Mouse (Mus musculus) limb, embryonic 15.5 days (tissue): ENCODE measurements around the gene Fkbpl. TPM values are rescaled to one million over a fixed set of nuclear protein-coding genes. Genes with fewer than 3 reads are reported as not detected.

Source experiments
- ATAC-seq: fragments of 200-750 bp; cut with Nextera tagmentation; 2 replicates; pipeline ENCODE4 v1.8.0; 2017; ENCODE audit warnings: low read depth, moderate TSS enrichment; ENCODE audit not compliant: insufficient number of reproducible peaks, low FRiP score, low TSS enrichment
- H3K27ac ChIP-seq: fragments of 300-500 bp; sonication (generic); 2 replicates; pipeline ENCODE4 v1.5.1; 2015; ENCODE audit warnings: moderate library complexity, mild to moderate bottlenecking, inconsistent platforms
- H3K27me3 ChIP-seq: fragments of 300-500 bp; sonication (generic); 2 replicates; pipeline ENCODE4 v1.6.1; 2015; ENCODE audit warnings: inconsistent platforms
- H3K36me3 ChIP-seq: fragments of 300-500 bp; sonication (generic); 2 replicates; pipeline ENCODE4 v1.6.1; 2015; ENCODE audit warnings: inconsistent platforms
- H3K4me1 ChIP-seq: fragments of 300-500 bp; sonication (generic); 2 replicates; pipeline ENCODE4 v1.6.1; 2015; ENCODE audit warnings: inconsistent platforms
- H3K4me2 ChIP-seq: fragments of 300-500 bp; sonication (generic); 2 replicates; pipeline ENCODE4 v1.6.1; 2015; ENCODE audit warnings: mild to moderate bottlenecking, inconsistent platforms
- H3K4me3 ChIP-seq: fragments of 300-500 bp; sonication (generic); 2 replicates; pipeline ENCODE4 v1.5.1; 2015; ENCODE audit warnings: mild to moderate bottlenecking, inconsistent platforms
- H3K9ac ChIP-seq: fragments of 300-500 bp; sonication (generic); 2 replicates; pipeline ENCODE4 v1.6.1; 2015; ENCODE audit warnings: inconsistent platforms
- H3K9me3 ChIP-seq: fragments of 300-500 bp; sonication (generic); 2 replicates; pipeline ENCODE4 v1.6.1; 2016; ENCODE audit warnings: inconsistent platforms
- WGBS: fragments of 180-500 bp; shearing (Covaris S2); methylation state at CpG from one replicate; pipeline ENCODE4 v1.1.7; 2015; 5-methylcytosine and 5-hydroxymethylcytosine counted together
- polyA plus RNA-seq: library from polyadenylated mRNA; unstranded; fragments of >200 nt; fragmentation: Nextera tagmentation; extraction: Ambion mirVana; gene quantifications from 2 replicates; pipeline ENCODE4 v1.2.1, GENCODE M21; 2015

The Fkbpl gene
- polyA plus RNA-seq, 1 experiment from 2014 or later, result 15.5 TPM

GRCm38 (mm10) chr17:34659897-34660214 lies 15.3 kb downstream of the Fkbpl start:
- 72% methylated on average over 3 of the region's 3 CpGs for WGBS
- no peak for ATAC-seq
- peaks cover 35% of the 10 kb centered on the region for H3K4me1 ChIP-seq
- no peaks in the 10 kb centered on the region for H3K36me3 ChIP-seq
- H3K9me3 ChIP-seq, result no peaks in the 10 kb centered on the region
- peaks cover 56% of the 10 kb centered on the region for H3K27me3 ChIP-seq
- no peak overlapping the region for H3K9ac ChIP-seq
- H3K4me2 ChIP-seq, result no peak overlapping the region
- no peak overlapping the region for H3K27ac ChIP-seq
- H3K4me3 ChIP-seq, result no peak overlapping the region

- WGBS, result 31% methylated on average over 11 of the region's 11 CpGs
- H3K4me3 ChIP-seq, result peak overlapping the region; percentile 20
These were observed 15.8 kb downstream of the Fkbpl start for GRCm38 (mm10) chr17:34660259-34660820.

DNA sequence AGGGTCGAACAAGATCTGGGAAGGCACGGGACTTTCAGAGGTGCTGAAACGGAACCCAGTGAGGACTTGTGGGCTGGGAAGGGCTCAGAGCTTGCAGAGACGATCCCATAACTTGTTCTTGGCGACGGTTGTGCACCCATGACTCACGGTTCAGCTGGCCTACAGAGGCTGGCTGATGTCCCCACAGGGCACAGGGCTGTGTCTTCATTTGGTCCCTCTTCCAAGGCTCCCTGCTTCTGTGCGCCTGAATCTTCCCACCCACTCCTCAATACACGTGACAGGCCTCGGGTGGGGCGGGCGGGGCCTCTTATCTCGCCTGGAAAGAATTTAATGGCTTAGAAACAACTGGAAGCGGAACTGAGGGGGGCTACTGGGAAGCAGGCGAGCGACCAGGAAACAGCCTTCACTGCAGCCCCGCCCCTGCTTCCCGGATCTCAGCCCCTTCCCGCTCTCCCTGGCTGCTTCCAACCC lies 16.6 kb downstream of the Fkbpl start:
- 4% methylated on average over 19 of the region's 19 CpGs for WGBS
- Histone ChIP-seq H3K9me3 (no peaks in the 10 kb centered on the region), H3K27me3 (peaks cover 61% of the 10 kb centered on the region), H3K4me2 (peak overlapping the region; percentile 41), H3K36me3 (no peaks in the 10 kb centered on the region), H3K4me1 (peaks cover 24% of the 10 kb centered on the region), H3K9ac (no peak overlapping the region), H3K27ac (no peak overlapping the region), H3K4me3 (peak overlapping the region; percentile 20)
- ATAC-seq, result no peak

More at GRCm38 (mm10) chr17:34660259-34660820, 15.8 kb downstream of the Fkbpl start:
- peaks cover 60% of the 10 kb centered on the region for H3K27me3 ChIP-seq
- H3K36me3 ChIP-seq, result no peaks in the 10 kb centered on the region
- no peaks in the 10 kb centered on the region for H3K9me3 ChIP-seq
- no peak overlapping the region for H3K27ac ChIP-seq
- 0 out of 2 replicates have a peak overlapping the region, but pooled peaks have one; percentile 41 for H3K4me2 ChIP-seq
- no peak for ATAC-seq
- H3K9ac ChIP-seq, result peak overlapping the region; percentile 2; the same call in 1 of the 2 replicates
- peaks cover 32% of the 10 kb centered on the region for H3K4me1 ChIP-seq

DNA sequence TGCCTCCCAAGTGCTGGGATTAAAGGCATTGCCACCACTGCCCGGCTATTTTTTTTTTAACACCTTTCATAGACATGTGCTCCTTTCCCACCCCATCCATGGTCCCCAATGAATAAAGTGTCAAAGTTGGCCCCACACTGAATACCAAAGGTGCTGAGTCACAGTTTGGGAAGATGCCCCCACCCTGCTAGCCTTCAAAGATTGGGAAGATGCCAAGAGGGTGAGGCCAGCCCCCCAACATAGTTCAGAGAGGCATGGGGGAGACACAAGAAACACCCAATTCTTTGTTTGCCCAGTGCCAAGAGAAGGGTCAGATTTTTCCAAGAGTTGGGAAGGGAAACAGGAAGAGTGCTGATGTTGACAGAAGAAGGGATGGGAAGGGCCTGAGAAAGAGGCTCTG lies 17.9 kb downstream of the Fkbpl start:
- ATAC-seq, result no peak
- no peak overlapping the region for H3K4me3 ChIP-seq
- WGBS, result 90% methylated on average over 1 of the region's 1 CpGs
- H3K4me1 ChIP-seq, result peaks cover 16% of the 10 kb centered on the region
- H3K36me3 ChIP-seq, result no peaks in the 10 kb centered on the region
- H3K4me2 ChIP-seq, result no peak overlapping the region
- no peak overlapping the region for H3K27ac ChIP-seq
- H3K9me3 ChIP-seq, result no peaks in the 10 kb centered on the region
- no peak overlapping the region for H3K9ac ChIP-seq
- H3K27me3 ChIP-seq, result peaks cover 61% of the 10 kb centered on the region

DNA sequence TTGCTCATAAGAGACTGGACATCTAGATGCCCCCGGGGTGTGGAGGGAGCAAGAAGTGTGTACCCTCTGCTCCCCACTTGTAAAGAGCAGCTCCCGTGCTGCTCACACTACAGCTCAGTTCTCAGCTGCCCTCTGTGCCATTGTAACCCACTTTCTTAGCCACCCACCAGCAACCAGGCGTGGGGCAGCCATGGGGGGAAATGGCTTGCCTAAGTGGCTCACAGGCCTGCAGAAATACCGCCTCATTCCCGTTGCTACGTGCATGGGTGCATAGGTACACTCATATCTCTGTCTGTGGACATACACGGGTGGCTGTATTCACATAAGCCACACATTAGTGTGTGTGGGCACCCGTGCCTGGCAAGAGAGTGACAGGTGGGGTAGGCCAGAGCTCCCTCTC lies 18.4 kb downstream of the Fkbpl start:
- no peak overlapping the region for H3K4me2 ChIP-seq
- ATAC-seq, result no peak
- no peak overlapping the region for H3K27ac ChIP-seq
- H3K27me3 ChIP-seq, result peaks cover 65% of the 10 kb centered on the region
- peaks cover 16% of the 10 kb centered on the region for H3K4me1 ChIP-seq
- 84% methylated on average over 8 of the region's 8 CpGs for WGBS
- H3K9me3 ChIP-seq, result 0 out of 2 replicates have a peak, but pooled peaks cover 3% of the 10 kb centered on the region
- no peak overlapping the region for H3K9ac ChIP-seq
- H3K36me3 ChIP-seq, result no peaks in the 10 kb centered on the region
- H3K4me3 ChIP-seq, result no peak overlapping the region

- Histone ChIP-seq H3K9ac (no peak overlapping the region), H3K4me3 (no peak overlapping the region), H3K4me2 (no peak overlapping the region), H3K27ac (no peak overlapping the region), H3K9me3 (0 out of 2 replicates have a peak, but pooled peaks cover 3% of the 10 kb centered on the region), H3K27me3 (peaks cover 60% of the 10 kb centered on the region), H3K4me1 (peaks cover 16% of the 10 kb centered on the region), H3K36me3 (no peaks in the 10 kb centered on the region)
- no peak for ATAC-seq
- 41% methylated on average over 1 of the region's 1 CpGs for WGBS
These were observed 19.0 kb downstream of the Fkbpl start for GRCm38 (mm10) chr17:34663558-34663957.

DNA sequence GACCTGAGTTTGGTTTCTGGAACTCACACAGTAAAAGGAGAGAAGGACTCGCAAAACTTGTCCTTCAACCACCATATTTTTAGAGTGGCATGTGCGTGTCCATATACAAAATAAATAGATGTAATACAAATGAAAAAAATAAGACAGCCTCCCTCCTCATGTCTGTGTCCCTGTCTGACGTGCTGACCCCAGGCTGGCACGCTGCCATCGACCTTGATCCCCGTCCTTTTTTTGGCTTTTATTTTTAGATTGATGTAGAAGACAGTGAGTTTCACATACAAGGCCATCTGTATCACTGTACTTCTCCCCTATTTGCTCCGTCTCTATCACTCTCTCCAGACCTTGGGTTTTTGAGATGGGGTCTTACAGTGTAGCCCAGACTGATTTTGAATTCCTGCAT lies 19.9 kb downstream of the Fkbpl start:
- Histone ChIP-seq H3K4me1 (peaks cover 16% of the 10 kb centered on the region), H3K9ac (no peak overlapping the region), H3K4me2 (no peak overlapping the region), H3K4me3 (no peak overlapping the region), H3K27me3 (peaks cover 51% of the 10 kb centered on the region), H3K9me3 (0 out of 2 replicates have a peak, but pooled peaks cover 3% of the 10 kb centered on the region), H3K27ac (no peak overlapping the region), H3K36me3 (no peaks in the 10 kb centered on the region)
- 73% methylated on average over 7 of the region's 7 CpGs for WGBS
- no peak for ATAC-seq

- ATAC-seq, result no peak
- peak within 1 kb of the TSS; percentile 35 for H3K4me3 ChIP-seq
- H3K27me3 ChIP-seq, result peaks cover 61% of the 10 kb centered on the region
- 62% methylated on average over 7 of the region's 7 CpGs for WGBS
- peaks cover 15% of the 10 kb centered on the region for H3K4me1 ChIP-seq
- peak within 1 kb of the TSS; percentile 11; the same call in 1 of the 2 replicates for H3K9ac ChIP-seq
- H3K9me3 ChIP-seq, result 0 out of 2 replicates have a peak, but pooled peaks cover 3% of the 10 kb centered on the region
- no peaks in the 10 kb centered on the region for H3K36me3 ChIP-seq
- H3K4me2 ChIP-seq, result peak within 1 kb of the TSS; percentile 54
- no peak within 1 kb of the TSS for H3K27ac ChIP-seq
These were observed 25.7 kb downstream of the Fkbpl start, which contains the start of gene Tnxb for GRCm38 (mm10) chr17:34670235-34670634. TSS of gene Tnxb (plus strand) at chr17:34670535.

- peaks cover 70% of the 10 kb centered on the region for H3K27me3 ChIP-seq
These were observed 26.8 kb downstream of the Fkbpl start for GRCm38 (mm10) chr17:34671151-34672066.

GRCm38 (mm10) chr17:34672246-34672792 lies 27.8 kb downstream of the Fkbpl start:
- 31% methylated on average over 49 of the region's 49 CpGs for WGBS
- H3K4me3 ChIP-seq, result peak overlapping the region; percentile 35
- H3K4me2 ChIP-seq, result peak overlapping the region; percentile 54
- no peak for ATAC-seq
- H3K27ac ChIP-seq, result no peak overlapping the region
- no peaks in the 10 kb centered on the region for H3K36me3 ChIP-seq
- 0 out of 2 replicates have a peak, but pooled peaks cover 3% of the 10 kb centered on the region for H3K9me3 ChIP-seq
- no peak overlapping the region for H3K9ac ChIP-seq
- H3K27me3 ChIP-seq, result peaks cover 78% of the 10 kb centered on the region
- H3K4me1 ChIP-seq, result peaks cover 15% of the 10 kb centered on the region

More at GRCm38 (mm10) chr17:34671151-34672066, 26.8 kb downstream of the Fkbpl start:
- ATAC-seq, result no peak
- Histone ChIP-seq H3K4me1 (peaks cover 15% of the 10 kb centered on the region), H3K9me3 (0 out of 2 replicates have a peak, but pooled peaks cover 3% of the 10 kb centered on the region), H3K36me3 (no peaks in the 10 kb centered on the region), H3K4me3 (peak overlapping the region; percentile 35), H3K27ac (no peak overlapping the region), H3K4me2 (peak overlapping the region; percentile 54), H3K9ac (peak overlapping the region; percentile 11; the same call in 1 of the 2 replicates)
- 11% methylated on average over 93 of the region's 93 CpGs for WGBS

GRCm38 (mm10) chr17:34673139-34673538 lies 28.6 kb downstream of the Fkbpl start:
- Histone ChIP-seq H3K4me2 (no peak overlapping the region), H3K9ac (no peak overlapping the region), H3K27me3 (peaks cover 78% of the 10 kb centered on the region), H3K9me3 (no peaks in the 10 kb centered on the region), H3K4me3 (no peak overlapping the region), H3K27ac (no peak overlapping the region), H3K4me1 (peaks cover 15% of the 10 kb centered on the region), H3K36me3 (no peaks in the 10 kb centered on the region)
- 85% methylated on average over 7 of the region's 7 CpGs for WGBS
- no peak for ATAC-seq
